Mouse (Mus musculus) bone marrow macrophage, adult 2 months (primary cell): ENCODE measurements at regions not wholly inside any gene's neighbourhood (a gene's known extent, or its start where the extent isn't known, plus 50 kb on each side); places are given as distances from the start of the nearest gene placed in this dataset.

Source experiments
- CTCF ChIP-seq: IDR thresholded peaks from 2 replicates; pipeline ENCODE4 v1.5.1; 2012; ENCODE audit warnings: low read depth, mild to moderate bottlenecking, low read length, moderate library complexity
- POLR2A ChIP-seq: IDR thresholded peaks from 2 replicates; pipeline ENCODE4 v1.6.1; 2012; ENCODE audit warnings: mild to moderate bottlenecking, low read depth, low read length, borderline replicate concordance

GRCm38 (mm10) chr5:42989287-42989686, 243.7 kb upstream of the Cpeb2 start:
- TF ChIP-seq CTCF: no peak
- TF ChIP-seq POLR2A: no peak
